Mouse (Mus musculus): ENCODE measurements around the gene Gucd1. TPM values are rescaled to one million over a fixed set of nuclear protein-coding genes. Genes with fewer than 3 reads are reported as not detected.
A peak's percentile ranks its signal among the peaks of the same experiment; 100 is the strongest.
"Not testable (repeated sequence)": the region's sequence is repeated elsewhere in the genome, so short reads cannot be mapped to it uniquely, and the experiment has no call there.

Gene Gucd1
- polyA plus RNA-seq, 1 experiment from 2014 or later: 31.9 TPM

DNA sequence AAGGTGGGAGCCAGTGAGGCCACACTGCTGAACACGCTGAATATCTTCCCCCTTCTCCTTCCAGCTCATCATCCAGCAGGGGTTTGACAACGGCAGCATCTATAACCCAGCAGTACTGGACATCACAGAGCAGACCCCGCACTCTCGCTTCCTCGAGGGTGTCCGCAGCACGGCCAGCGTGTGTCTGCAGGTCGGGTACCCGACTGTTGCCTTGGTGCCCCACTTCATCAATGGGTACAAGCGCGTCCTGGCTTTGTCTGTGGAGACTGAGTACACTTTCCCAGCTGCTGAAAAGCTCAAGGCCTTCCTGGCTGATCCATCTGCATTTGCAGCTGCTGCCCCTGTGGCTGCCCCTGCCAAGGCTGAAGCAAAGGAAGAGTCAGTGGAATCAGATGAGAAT is 165.2 kb downstream of the Gucd1 start:
- WGBS: 93% methylated on average over 12 of the region's 12 CpGs
- DNase-seq (ENCODE audit: low spot score): no peak
- Histone ChIP-seq H3K4me1 (no peaks in the 10 kb centered on the region), H3K9me3 (no peaks in the 10 kb centered on the region), H3K27ac (replicated peaks) (no peak overlapping the region), H3K27me3 (replicated peaks; ENCODE audit: low read depth, poor library complexity, severe bottlenecking) (no peaks in the 10 kb centered on the region), H3K4me3 (no peak overlapping the region), H3K36me3 (replicated peaks) (no peaks in the 10 kb centered on the region)

DNA sequence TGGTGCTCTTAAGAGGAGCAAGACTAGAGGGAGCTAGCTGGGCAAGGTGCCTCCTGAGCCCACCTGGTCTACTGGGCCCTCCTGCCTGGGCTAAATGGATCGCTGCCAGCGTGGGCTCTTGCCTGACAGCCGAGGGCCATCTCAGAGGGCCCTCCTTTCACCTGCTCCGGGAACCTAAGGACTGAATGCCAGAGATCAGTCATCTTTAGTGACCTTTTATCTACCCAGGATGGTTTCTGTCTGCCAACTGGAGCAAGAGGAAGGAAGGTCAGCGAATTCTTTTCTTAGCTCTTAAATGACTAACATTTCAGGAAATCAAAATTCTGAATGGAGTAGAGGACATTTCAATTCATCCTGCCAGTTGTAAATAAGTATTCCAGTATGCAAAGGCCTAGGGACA is 167.2 kb downstream of the Gucd1 start:
- no peak for DNase-seq (ENCODE audit: low spot score)
- H3K36me3 ChIP-seq (replicated peaks): no peaks in the 10 kb centered on the region
- H3K9me3 ChIP-seq: 0 out of 2 replicates have a peak, but pooled peaks cover 7% of the 10 kb centered on the region
- H3K27ac ChIP-seq (replicated peaks): no peak overlapping the region
- H3K4me3 ChIP-seq: no peak overlapping the region
- 85% methylated on average over 5 of the region's 5 CpGs for WGBS
- no peaks in the 10 kb centered on the region for H3K27me3 ChIP-seq (replicated peaks; ENCODE audit: low read depth, poor library complexity, severe bottlenecking)
- no peaks in the 10 kb centered on the region for H3K4me1 ChIP-seq

DNA sequence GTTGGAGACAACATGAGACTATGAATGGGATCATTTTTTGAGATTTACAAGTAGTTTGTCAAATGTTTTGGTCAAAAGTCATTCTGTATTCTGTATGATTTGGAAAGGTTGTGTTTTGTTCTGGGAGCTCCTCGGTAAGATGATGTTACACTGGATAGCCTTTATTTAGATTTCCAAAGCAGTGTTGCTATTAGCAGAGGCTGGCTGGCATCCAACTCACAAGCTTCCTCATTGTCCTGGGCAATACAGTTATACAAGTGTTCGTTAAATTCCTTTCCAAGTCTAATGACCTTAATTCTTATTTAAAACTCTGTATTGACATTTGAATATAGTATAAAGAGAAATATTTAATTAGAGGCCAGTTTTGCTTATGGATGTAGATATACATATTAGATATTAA is 172.5 kb downstream of the Gucd1 start:
- 87% methylated on average over 2 of the region's 2 CpGs for WGBS
- H3K4me1 ChIP-seq: peaks cover 9% of the 10 kb centered on the region

GRCm38 (mm10) chr10:75344563-75344962 is 173.2 kb downstream of the Gucd1 start:
- not testable (repeated sequence) for H3K27me3 ChIP-seq (replicated peaks; ENCODE audit: low read depth, poor library complexity, severe bottlenecking); H3K4me3 ChIP-seq; H3K36me3 ChIP-seq (replicated peaks); H3K4me1 ChIP-seq; DNase-seq (ENCODE audit: low spot score); H3K9me3 ChIP-seq; H3K27ac ChIP-seq (replicated peaks)
- WGBS: 49% methylated on average over 1 of the region's 1 CpGs

More for the DNA sequence above, 172.5 kb downstream of the Gucd1 start:
- Histone ChIP-seq H3K27me3 (replicated peaks; ENCODE audit: low read depth, poor library complexity, severe bottlenecking) (no peaks in the 10 kb centered on the region; the same call in 1 of the 2 replicates), H3K4me3 (no peak overlapping the region), H3K9me3 (0 out of 2 replicates have a peak, but pooled peaks cover 7% of the 10 kb centered on the region), H3K27ac (replicated peaks) (no peak overlapping the region), H3K36me3 (replicated peaks) (no peaks in the 10 kb centered on the region)
- DNase-seq (ENCODE audit: low spot score): no peak

- Histone ChIP-seq H3K9me3 (0 out of 2 replicates have a peak, but pooled peaks cover 7% of the 10 kb centered on the region), H3K27me3 (replicated peaks; ENCODE audit: low read depth, poor library complexity, severe bottlenecking) (no peaks in the 10 kb centered on the region; the same call in 1 of the 2 replicates), H3K4me3 (no peak overlapping the region), H3K4me1 (peaks cover 9% of the 10 kb centered on the region), H3K36me3 (replicated peaks) (no peaks in the 10 kb centered on the region), H3K27ac (replicated peaks) (no peak overlapping the region)
- 34% methylated on average over 8 of the region's 8 CpGs for WGBS
- peak; percentile 31 for DNase-seq (ENCODE audit: low spot score)
Measured at GRCm38 (mm10) chr10:75341936-75342335, 175.8 kb downstream of the Gucd1 start.

- Histone ChIP-seq H3K27me3 (replicated peaks; ENCODE audit: low read depth, poor library complexity, severe bottlenecking) (no peaks in the 10 kb centered on the region; the same call in 1 of the 2 replicates), H3K27ac (replicated peaks) (no peak overlapping the region), H3K36me3 (replicated peaks) (no peaks in the 10 kb centered on the region), H3K4me1 (peaks cover 3% of the 10 kb centered on the region), H3K4me3 (no peak overlapping the region), H3K9me3 (no peaks in the 10 kb centered on the region)
- no peak for DNase-seq (ENCODE audit: low spot score)
- 82% methylated on average over 7 of the region's 7 CpGs for WGBS
Measured at GRCm38 (mm10) chr10:75339377-75339776, 178.4 kb downstream of the Gucd1 start.

DNA sequence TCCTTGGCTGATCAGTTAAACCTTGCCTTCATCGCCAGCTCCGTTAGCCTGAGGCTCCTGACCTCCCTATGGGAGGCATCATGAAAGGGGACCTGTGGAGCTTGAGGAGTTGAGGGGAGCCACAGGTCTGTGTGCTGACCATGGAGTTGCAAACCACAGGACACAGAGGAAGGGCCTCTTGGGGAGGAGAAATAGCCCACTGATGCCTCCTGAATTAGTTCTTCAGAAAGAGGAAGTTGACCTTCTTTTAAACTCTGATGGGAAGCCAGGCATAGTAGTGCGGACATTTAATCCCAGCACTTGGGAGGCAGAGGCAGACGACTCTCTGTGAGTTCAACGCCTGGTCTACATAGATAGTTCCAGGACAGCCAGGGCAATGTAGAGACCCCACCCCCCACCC is 178.9 kb downstream of the Gucd1 start:
- no peak overlapping the region for H3K27ac ChIP-seq (replicated peaks)
- H3K36me3 ChIP-seq (replicated peaks): no peaks in the 10 kb centered on the region
- 76% methylated on average over 5 of the region's 5 CpGs for WGBS
- no peak overlapping the region for H3K4me3 ChIP-seq
- H3K4me1 ChIP-seq: no peaks in the 10 kb centered on the region
- no peak for DNase-seq (ENCODE audit: low spot score)
- H3K27me3 ChIP-seq (replicated peaks; ENCODE audit: low read depth, poor library complexity, severe bottlenecking): no peaks in the 10 kb centered on the region; the same call in 1 of the 2 replicates
- no peaks in the 10 kb centered on the region for H3K9me3 ChIP-seq

- WGBS: 89% methylated on average over 10 of the region's 10 CpGs
Measured at GRCm38 (mm10) chr10:75337231-75337630, 180.5 kb downstream of the Gucd1 start.

GRCm38 (mm10) chr10:75335075-75335474 is 182.7 kb downstream of the Gucd1 start:
- Histone ChIP-seq H3K9me3 (no peaks in the 10 kb centered on the region), H3K27ac (replicated peaks) (no peak overlapping the region), H3K27me3 (replicated peaks; ENCODE audit: low read depth, poor library complexity, severe bottlenecking) (no peaks in the 10 kb centered on the region), H3K4me1 (no peaks in the 10 kb centered on the region), H3K36me3 (replicated peaks) (no peaks in the 10 kb centered on the region), H3K4me3 (no peak overlapping the region)
- no peak for DNase-seq (ENCODE audit: low spot score)
- 89% methylated on average over 6 of the region's 6 CpGs for WGBS

More at GRCm38 (mm10) chr10:75337231-75337630, 180.5 kb downstream of the Gucd1 start:
- no peak for DNase-seq (ENCODE audit: low spot score)
- H3K27me3 ChIP-seq (replicated peaks; ENCODE audit: low read depth, poor library complexity, severe bottlenecking): no peaks in the 10 kb centered on the region; the same call in 1 of the 2 replicates
- no peak overlapping the region for H3K4me3 ChIP-seq
- no peaks in the 10 kb centered on the region for H3K4me1 ChIP-seq
- H3K27ac ChIP-seq (replicated peaks): no peak overlapping the region
- H3K9me3 ChIP-seq: no peaks in the 10 kb centered on the region
- H3K36me3 ChIP-seq (replicated peaks): no peaks in the 10 kb centered on the region

GRCm38 (mm10) chr10:75334175-75334574 is 183.6 kb downstream of the Gucd1 start:
- Histone ChIP-seq H3K9me3 (no peaks in the 10 kb centered on the region), H3K36me3 (replicated peaks) (no peaks in the 10 kb centered on the region), H3K4me3 (no peak overlapping the region), H3K27ac (replicated peaks) (no peak overlapping the region), H3K27me3 (replicated peaks; ENCODE audit: low read depth, poor library complexity, severe bottlenecking) (no peaks in the 10 kb centered on the region), H3K4me1 (no peaks in the 10 kb centered on the region)
- WGBS: 81% methylated on average over 7 of the region's 7 CpGs
- no peak for DNase-seq (ENCODE audit: low spot score)

DNA sequence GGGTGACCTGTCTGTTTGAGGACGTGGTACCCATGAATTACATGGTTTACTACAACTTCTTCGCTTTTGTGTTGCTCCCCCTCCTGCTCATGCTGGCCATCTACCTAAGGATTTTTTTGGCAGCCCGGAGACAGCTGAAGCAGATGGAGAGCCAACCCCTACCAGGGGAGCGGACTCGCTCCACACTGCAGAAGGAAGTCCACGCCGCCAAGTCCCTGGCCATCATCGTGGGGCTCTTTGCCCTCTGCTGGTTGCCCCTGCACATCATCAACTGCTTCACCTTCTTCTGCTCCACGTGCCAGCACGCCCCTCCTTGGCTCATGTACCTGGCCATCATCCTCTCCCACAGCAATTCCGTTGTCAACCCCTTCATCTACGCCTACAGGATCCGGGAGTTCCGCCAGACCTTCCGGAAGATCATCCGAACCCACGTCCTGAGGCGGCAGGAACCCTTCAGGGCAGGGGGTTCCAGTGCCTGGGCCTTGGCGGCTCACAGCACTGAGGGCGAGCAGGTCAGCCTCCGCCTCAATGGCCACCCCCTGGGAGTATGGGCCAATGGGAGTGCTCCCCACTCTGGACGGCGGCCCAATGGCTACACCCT is 184.5 kb downstream of the Gucd1 start:
- 92% methylated on average over 23 of the region's 23 CpGs for WGBS
- H3K4me1 ChIP-seq: peaks cover 4% of the 10 kb centered on the region; the same call in 1 of the 2 replicates
- DNase-seq (ENCODE audit: low spot score): no peak
- H3K4me3 ChIP-seq: no peak overlapping the region
- H3K36me3 ChIP-seq (replicated peaks): no peaks in the 10 kb centered on the region
- no peaks in the 10 kb centered on the region for H3K9me3 ChIP-seq
- no peak overlapping the region for H3K27ac ChIP-seq (replicated peaks)
- no peaks in the 10 kb centered on the region for H3K27me3 ChIP-seq (replicated peaks; ENCODE audit: low read depth, poor library complexity, severe bottlenecking)

- no peak overlapping the region for H3K27ac ChIP-seq (replicated peaks)
- H3K36me3 ChIP-seq (replicated peaks): no peaks in the 10 kb centered on the region
- no peaks in the 10 kb centered on the region for H3K27me3 ChIP-seq (replicated peaks; ENCODE audit: low read depth, poor library complexity, severe bottlenecking)
- peaks cover 13% of the 10 kb centered on the region; the same call in 1 of the 2 replicates for H3K4me1 ChIP-seq
- DNase-seq (ENCODE audit: low spot score): no peak
- no peaks in the 10 kb centered on the region for H3K9me3 ChIP-seq
- 90% methylated on average over 3 of the region's 3 CpGs for WGBS
- H3K4me3 ChIP-seq: no peak overlapping the region
Measured at GRCm38 (mm10) chr10:75332268-75332667, 185.5 kb downstream of the Gucd1 start.

GRCm38 (mm10) chr10:75328201-75328704 is 189.5 kb downstream of the Gucd1 start:
- no peak overlapping the region for H3K27ac ChIP-seq (replicated peaks)
- H3K36me3 ChIP-seq (replicated peaks): no peaks in the 10 kb centered on the region
- H3K27me3 ChIP-seq (replicated peaks; ENCODE audit: low read depth, poor library complexity, severe bottlenecking): no peaks in the 10 kb centered on the region
- 37% methylated on average over 4 of the region's 4 CpGs for WGBS
- H3K4me3 ChIP-seq: no peak overlapping the region
- H3K4me1 ChIP-seq: peaks cover 25% of the 10 kb centered on the region; the same call in 1 of the 2 replicates
- H3K9me3 ChIP-seq: no peaks in the 10 kb centered on the region
- DNase-seq (ENCODE audit: low spot score): no peak
